17 mouse cellular contexts compared by ENCODE assay signal in the genomic region with DNA sequence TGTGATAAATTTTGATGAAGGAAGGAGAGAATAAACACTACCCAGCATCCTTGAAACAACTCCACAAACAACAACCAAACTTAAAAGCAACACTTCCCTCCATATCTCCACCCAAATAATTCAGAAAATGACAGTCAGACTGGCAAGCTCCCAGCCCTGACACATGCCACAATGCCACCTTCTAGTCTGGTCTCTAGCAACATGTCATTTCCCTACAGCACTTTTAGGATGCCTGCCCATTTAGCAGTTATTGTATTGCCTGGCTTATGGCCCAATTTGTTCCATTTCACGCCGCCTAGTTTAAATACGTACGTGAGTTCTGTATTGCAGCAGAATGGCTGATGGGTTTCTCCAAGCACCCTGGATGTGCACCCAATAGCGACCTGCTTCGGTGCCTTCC.
"Had no signal": no experiment of that assay in that cellular context is flagged by ENCODE, and none has a peak within 500 bp of the region (broad histone marks: within the 10 kb centered on the region; RNA-seq: fewer than 3 reads in every experiment).

No protein-coding gene starts in this region.

- H3K4me3 ChIP-seq: left cerebral cortex, adult 2 months; liver, embryonic 12.5 days; liver, embryonic 15.5 days; lung, embryonic 15.5 days; megakaryocyte, embryonic 14.5 days; midbrain, embryonic 10.5 days; midbrain, embryonic 13.5 days had no signal

- H3K4me1 ChIP-seq: liver, embryonic 12.5 days; liver, embryonic 15.5 days; lung, embryonic 15.5 days; megakaryocyte, embryonic 14.5 days; midbrain, embryonic 10.5 days had no signal

- H3K4me2 ChIP-seq: liver, embryonic 12.5 days; liver, embryonic 15.5 days; lung, embryonic 15.5 days; midbrain, embryonic 13.5 days had no signal

- H3K9me3 ChIP-seq: liver, embryonic 12.5 days; liver, embryonic 15.5 days; lung, embryonic 15.5 days; megakaryocyte, embryonic 14.5 days; midbrain, embryonic 10.5 days; midbrain, embryonic 13.5 days had no signal

- H3K27me3 ChIP-seq: liver, embryonic 12.5 days; liver, embryonic 15.5 days; lung, embryonic 15.5 days; midbrain, embryonic 13.5 days had no signal

- H3K27ac ChIP-seq: left cerebral cortex, adult 2 months; liver, embryonic 12.5 days; liver, embryonic 15.5 days; lung, embryonic 15.5 days; midbrain, embryonic 10.5 days; midbrain, embryonic 13.5 days had no signal

- H3K9ac ChIP-seq: liver, embryonic 12.5 days; liver, embryonic 15.5 days; lung, embryonic 15.5 days; midbrain, embryonic 13.5 days had no signal

- DNase-seq: kidney, adult 9 months; kidney, postnatal 36 days; layer of hippocampus, postnatal 36 days; liver; lung, adult 18-20 months; lung, postnatal 10 days; lung, postnatal 36 days; thymus, adult 18-20 months; thymus, postnatal 36 days had no signal

- ATAC-seq: liver, embryonic 12.5 days; midbrain, embryonic 13.5 days; midbrain, embryonic 16.5 days had no signal

- H3K36me3 ChIP-seq: liver, embryonic 12.5 days; liver, embryonic 15.5 days; lung, embryonic 15.5 days; midbrain, embryonic 10.5 days; midbrain, embryonic 13.5 days had no signal
